Mouse (Mus musculus) C2C12 (cell line): Measurements from ENCODE around the gene Rrp12.

ENCODE experiments used
- CEBPB ChIP-seq: IDR thresholded peaks from one replicate; pipeline ENCODE4 v1.6.1; 2011; ENCODE audit warnings: low read depth, mild to moderate bottlenecking, control low read depth, moderate library complexity
- CTCF ChIP-seq: IDR thresholded peaks from one replicate; pipeline ENCODE4 v1.5.1; 2011; ENCODE audit not compliant: control insufficient read depth, insufficient read depth, insufficient read length
- FOSL1 ChIP-seq: IDR thresholded peaks from one replicate; pipeline ENCODE4 v1.8.0; 2011; ENCODE audit warnings: mild to moderate bottlenecking, low read length; ENCODE audit not compliant: poor library complexity, insufficient read depth, severe bottlenecking
- MAX ChIP-seq: IDR thresholded peaks from one replicate; pipeline ENCODE4 v1.6.1; 2011; ENCODE audit warnings: mild to moderate bottlenecking, control low read depth
- MYOD1 ChIP-seq: IDR thresholded peaks from one replicate; pipeline ENCODE4 v1.6.1; 2011; ENCODE audit warnings: low read depth; ENCODE audit not compliant: control insufficient read depth, insufficient read length
- MYOG ChIP-seq: IDR thresholded peaks from one replicate; pipeline ENCODE4 v1.6.1; 2011; ENCODE audit not compliant: control insufficient read depth, insufficient read length; ENCODE audit errors: extremely low read depth
- USF1 ChIP-seq: IDR thresholded peaks from one replicate; pipeline ENCODE4 v1.6.1; 2011; ENCODE audit warnings: low read depth, mild to moderate bottlenecking, control low read depth, moderate library complexity

- TF ChIP-seq CTCF (no peak), CEBPB (no peak), MAX (no peak), MYOD1 (no peak), USF1 (no peak), FOSL1 (no peak), MYOG (no peak)
These were observed 48.8 kb downstream of the Rrp12 start for GRCm38 (mm10) chr19:41847091-41847581.
